In the genomic region with DNA sequence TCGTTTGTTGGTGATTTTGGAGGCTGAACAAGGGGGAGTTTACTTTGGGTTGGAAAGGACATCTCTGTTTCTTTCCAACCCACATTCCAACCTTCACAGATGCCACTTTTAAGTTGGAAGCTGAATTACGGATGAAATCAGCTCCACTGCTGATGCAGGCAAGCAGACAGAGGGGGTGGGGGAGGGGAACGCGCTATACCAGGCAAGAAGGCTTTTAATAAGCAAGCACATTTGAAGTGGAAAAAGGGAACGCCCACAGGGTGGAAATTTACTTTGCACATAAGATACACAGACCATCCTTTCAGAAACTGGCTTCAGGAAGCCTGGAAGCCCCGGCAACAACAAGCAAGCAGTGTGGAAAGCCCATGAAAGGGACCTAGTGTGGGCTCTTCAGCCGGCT, we compare ENCODE assay signal across 18 mouse cellular contexts. TPM values are rescaled to one million over a fixed set of nuclear protein-coding genes. Genes with fewer than 3 reads are reported as not detected.
DNase-seq lines count a peak whose midpoint lies in the region; ATAC-seq lines count a peak whose summit lies in the region.
"Had no signal": no experiment of that assay in that cellular context is flagged by ENCODE, and none has a peak within 500 bp of the region (broad histone marks: within the 10 kb centered on the region; RNA-seq: fewer than 3 reads in every experiment).

No protein-coding gene starts in this region.

- H3K4me1 ChIP-seq in midbrain, embryonic 14.5 days (ENCODE audit: control insufficient read depth, insufficient read depth, low read length): no peaks in the 10 kb centered on the region
- H3K4me1 ChIP-seq in midbrain, embryonic 16.5 days (ENCODE audit: control insufficient read depth, insufficient read depth, low read length): no peaks in the 10 kb centered on the region; the same call in 1 of the 2 replicates

- peak; percentile 37 for DNase-seq in layer of hippocampus, adult 9-11 months
- DNase-seq in layer of hippocampus, postnatal 36 days: no peak
- peak; percentile 21 for DNase-seq in midbrain, embryonic 14.5 days
- DNase-seq in frontal cortex, postnatal 36 days (ENCODE audit: low spot score in 2 of 2): peak; percentile 22 to 29
- peak; percentile 16 for DNase-seq in right cerebral cortex, postnatal 14 days
- DNase-seq in cerebellum, adult 11 months: no peak
- DNase-seq: cerebellum, adult 11-12 months; kidney, adult 8-10 months; thymus, postnatal 14 days had no signal

- no peaks in the 10 kb centered on the region for H3K9me3 ChIP-seq in midbrain, embryonic 14.5 days (ENCODE audit: control insufficient read depth, low read length)
- H3K9me3 ChIP-seq in midbrain, embryonic 16.5 days (replicated peaks; ENCODE audit: control insufficient read depth, low read length, poor library complexity, severe bottlenecking): no peaks in the 10 kb centered on the region
- H3K9me3 ChIP-seq: heart, embryonic 15.5 days; hindbrain, embryonic 12.5 days; liver, embryonic 12.5 days; midbrain, embryonic 10.5 days; neural tube, embryonic 12.5 days had no signal

- H3K27me3 ChIP-seq in midbrain, embryonic 14.5 days (ENCODE audit: control insufficient read depth, insufficient read depth, low read length): no peaks in the 10 kb centered on the region
- H3K27me3 ChIP-seq in midbrain, embryonic 16.5 days (ENCODE audit: control insufficient read depth, insufficient read depth, low read depth, low read length): no peaks in the 10 kb centered on the region
- H3K27me3 ChIP-seq: heart, embryonic 15.5 days; hindbrain, embryonic 12.5 days; liver, embryonic 12.5 days; neural tube, embryonic 12.5 days had no signal

- ATAC-seq in midbrain, embryonic 14.5 days (ENCODE audit: low FRiP score, low TSS enrichment): no peak
- no peak for ATAC-seq in midbrain, embryonic 16.5 days
- ATAC-seq: activated CD4-positive, CD25-positive, alpha-beta regulatory T cell, adult 4 months; CD4-positive, CD25-positive, alpha-beta regulatory T cell, adult 4 months; liver, embryonic 12.5 days had no signal

- no peak overlapping the region for H3K4me2 ChIP-seq in midbrain, embryonic 14.5 days (ENCODE audit: low read length)
- no peak overlapping the region for H3K4me2 ChIP-seq in midbrain, embryonic 16.5 days (ENCODE audit: low read length)
- H3K4me2 ChIP-seq: heart, embryonic 15.5 days; hindbrain, embryonic 12.5 days; liver, embryonic 12.5 days; neural tube, embryonic 12.5 days had no signal

- H3K36me3 ChIP-seq in midbrain, embryonic 14.5 days (ENCODE audit: control insufficient read depth, insufficient read depth, low read length): no peaks in the 10 kb centered on the region
- H3K36me3 ChIP-seq in midbrain, embryonic 16.5 days (ENCODE audit: control insufficient read depth, insufficient read depth, low read length): no peaks in the 10 kb centered on the region
- H3K36me3 ChIP-seq: heart, embryonic 15.5 days; hindbrain, embryonic 12.5 days; liver, embryonic 12.5 days; midbrain, embryonic 10.5 days; neural tube, embryonic 12.5 days had no signal

- no peak overlapping the region for H3K4me3 ChIP-seq in midbrain, embryonic 14.5 days (replicated peaks; ENCODE audit: low read depth, low read length)
- no peak overlapping the region for H3K4me3 ChIP-seq in midbrain, embryonic 16.5 days (ENCODE audit: low read depth, low read length)
- H3K4me3 ChIP-seq: erythroblast, embryonic 14.5 days; heart, embryonic 15.5 days; hindbrain, embryonic 12.5 days; liver, embryonic 12.5 days; midbrain, embryonic 10.5 days; neural tube, embryonic 12.5 days had no signal

- no peak overlapping the region for H3K9ac ChIP-seq in midbrain, embryonic 14.5 days (replicated peaks; ENCODE audit: low read length)
- H3K9ac ChIP-seq in midbrain, embryonic 16.5 days (ENCODE audit: low read depth, low read length): no peak overlapping the region
- H3K9ac ChIP-seq: heart, embryonic 15.5 days; hindbrain, embryonic 12.5 days; liver, embryonic 12.5 days; neural tube, embryonic 12.5 days had no signal

- H3K27ac ChIP-seq in midbrain, embryonic 14.5 days (replicated peaks; ENCODE audit: low read depth, low read length): no peak overlapping the region
- H3K27ac ChIP-seq in midbrain, embryonic 16.5 days (ENCODE audit: low read length): no peak overlapping the region
- H3K27ac ChIP-seq: heart, embryonic 15.5 days; hindbrain, embryonic 12.5 days; liver, embryonic 12.5 days; midbrain, embryonic 10.5 days; neural tube, embryonic 12.5 days had no signal

- 63% methylated on average over 7 of the region's 7 CpGs for WGBS in midbrain, embryonic 14.5 days
- WGBS in midbrain, embryonic 16.5 days: 61% methylated on average over 7 of the region's 7 CpGs

RNA-seq across cellular contexts. Expression of a gene that starts 11.7 kb away (rescaled TPM):
- 10 to 100 TPM; 16.3 to 16.5 TPM for total RNA-seq in layer of hippocampus, postnatal 36 days (2021)
- polyA plus RNA-seq in midbrain, embryonic 14.5 days (2014; fragmentation: Nextera tagmentation; extraction: Ambion mirVana): 20.7 and 27.3 TPM in 2 replicates
- polyA plus RNA-seq in midbrain, embryonic 16.5 days (2015; fragmentation: Nextera tagmentation; extraction: Ambion mirVana): 17.3 and 19.4 TPM in 2 replicates
- polyA plus RNA-seq: erythroblast, embryonic 14.5 days had no signal

RNA-seq across cellular contexts. Expression of a gene that starts 13.8 kb away (rescaled TPM):
- 10 to 100 TPM; 16.5 to 17.8 TPM for total RNA-seq in layer of hippocampus, postnatal 36 days (2021)
- 6.7 and 8.7 TPM in 2 replicates for polyA plus RNA-seq in midbrain, embryonic 14.5 days (2014; fragmentation: Nextera tagmentation; extraction: Ambion mirVana)
- polyA plus RNA-seq in midbrain, embryonic 16.5 days (2015; fragmentation: Nextera tagmentation; extraction: Ambion mirVana): 9.6 and 12.3 TPM in 2 replicates

Comparison
In these comparisons a context has a peak if more than half of its experiments do, and no peak if none do; other contexts are left out.
1. DNase-seq: peak in layer of hippocampus, adult 9-11 months (single experiment), midbrain, embryonic 14.5 days (single experiment), frontal cortex, postnatal 36 days (2 of 2) and right cerebral cortex, postnatal 14 days (single experiment); none in layer of hippocampus, postnatal 36 days (0 of 2) and cerebellum, adult 11 months (single experiment).